Mouse (Mus musculus) lung, postnatal 0 days (tissue): ENCODE data around the gene Srarp. TPM values are rescaled to one million over a fixed set of nuclear protein-coding genes. Genes with fewer than 3 reads are reported as not detected.
A peak's percentile ranks its signal among the peaks of the same experiment; 100 is the strongest.

Experiments
- ATAC-seq: fragments of 200-750 bp; cut with Nextera tagmentation; 2 replicates; pipeline ENCODE4 v1.8.0; 2017; ENCODE audit warnings: moderate library complexity
- DNase-seq: peaks from one replicate; pipeline ENCODE4 v3.0.0-alpha.2; 2016; ENCODE audit warnings: low spot score
- H3K27ac ChIP-seq: fragments of 300-500 bp; sonication (generic); 2 replicates; pipeline ENCODE4 v1.5.1; 2014; ENCODE audit warnings: antibody characterized with exemption, mild to moderate bottlenecking, low read length, mixed read lengths
- H3K27me3 ChIP-seq: fragments of 300-500 bp; sonication (generic); replicated peaks from 2 replicates; pipeline ENCODE4 v1.6.1; 2014; ENCODE audit warnings: low read length, mixed read lengths; ENCODE audit not compliant: insufficient read depth
- H3K36me3 ChIP-seq: fragments of 300-500 bp; sonication (generic); 2 replicates; pipeline ENCODE4 v1.6.1; 2014; ENCODE audit warnings: low read length, mixed read lengths; ENCODE audit not compliant: insufficient read depth
- H3K4me1 ChIP-seq: fragments of 300-500 bp; sonication (generic); 2 replicates; pipeline ENCODE4 v1.6.1; 2014; ENCODE audit warnings: antibody characterized with exemption, low read depth, low read length, mixed read lengths; ENCODE audit not compliant: insufficient read depth
- H3K4me2 ChIP-seq: fragments of 300-500 bp; sonication (generic); replicated peaks from 2 replicates; pipeline ENCODE4 v1.6.1; 2014; ENCODE audit warnings: low read depth, mild to moderate bottlenecking, low read length, moderate library complexity, mixed read lengths
- H3K4me3 ChIP-seq: fragments of 300-500 bp; sonication (generic); 2 replicates; pipeline ENCODE4 v1.5.1; 2014; ENCODE audit warnings: low read depth, low read length
- H3K9ac ChIP-seq: fragments of 300-500 bp; sonication (generic); replicated peaks from 2 replicates; pipeline ENCODE4 v1.6.1; 2014; ENCODE audit warnings: low read depth, mild to moderate bottlenecking
- H3K9me3 ChIP-seq: fragments of 300-500 bp; sonication (generic); 2 replicates; pipeline ENCODE4 v1.6.1; 2016; ENCODE audit warnings: low read length, mixed read lengths
- CTCF ChIP-seq: IDR thresholded peaks from 2 replicates; pipeline ENCODE4 v1.5.1; 2016; ENCODE audit warnings: antibody characterized with exemption, mild to moderate bottlenecking
- EP300 ChIP-seq: IDR thresholded peaks from 2 replicates; pipeline ENCODE4 v1.6.1; 2016; ENCODE audit warnings: antibody characterized with exemption, mild to moderate bottlenecking, control low read depth
- WGBS: fragments of 180-500 bp; shearing (Covaris S2); extraction: QIAGEN DNeasy Blood & Tissue Kit; methylation state at CpG from one replicate; pipeline ENCODE4 v1.1.7; 2014; 5-methylcytosine and 5-hydroxymethylcytosine counted together
- polyA plus RNA-seq: library from polyadenylated mRNA; unstranded; fragments of >200 nt; fragmentation: Nextera tagmentation; extraction: Ambion mirVana; gene quantifications from 2 replicates; pipeline ENCODE4 v1.2.1, GENCODE M21; 2015

The Srarp gene
- not detected in 2 replicates for polyA plus RNA-seq

DNA sequence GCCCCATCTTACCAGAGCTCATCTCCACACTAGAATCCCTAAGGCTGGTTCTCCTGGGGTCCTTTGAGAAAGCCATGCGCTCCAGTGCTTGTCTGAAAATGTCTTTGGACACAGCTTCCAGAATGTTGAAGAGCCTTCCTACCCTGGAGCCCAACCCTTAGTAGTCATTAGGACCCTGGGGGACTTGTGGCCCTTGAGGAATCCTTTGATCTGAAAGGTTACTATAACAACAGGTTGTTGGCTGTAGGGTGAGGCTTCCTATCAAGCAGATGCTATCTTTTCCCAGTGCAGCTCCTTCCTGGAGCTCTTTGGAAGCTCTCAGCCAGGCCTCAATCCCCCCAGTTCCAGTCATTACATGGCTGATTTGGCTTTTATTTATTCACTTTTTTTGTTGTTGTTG is at the start of gene Srarp:
Gene Srarp, minus strand, starts transcription at position 132 of the 400 bp plus-strand sequence.
- Histone ChIP-seq H3K4me1 (no peaks in the 10 kb centered on the region), H3K27me3 (no peaks in the 10 kb centered on the region), H3K4me3 (no peak within 1 kb of the TSS), H3K4me2 (no peak within 1 kb of the TSS), H3K9ac (no peak within 1 kb of the TSS), H3K36me3 (no peaks in the 10 kb centered on the region), H3K9me3 (no peaks in the 10 kb centered on the region), H3K27ac (no peak within 1 kb of the TSS)
- DNase-seq (no peak), ATAC-seq (no peak)
- TF ChIP-seq CTCF (no peak), EP300 (no peak)
- 79% methylated on average over 1 of the region's 1 CpGs for WGBS

DNA sequence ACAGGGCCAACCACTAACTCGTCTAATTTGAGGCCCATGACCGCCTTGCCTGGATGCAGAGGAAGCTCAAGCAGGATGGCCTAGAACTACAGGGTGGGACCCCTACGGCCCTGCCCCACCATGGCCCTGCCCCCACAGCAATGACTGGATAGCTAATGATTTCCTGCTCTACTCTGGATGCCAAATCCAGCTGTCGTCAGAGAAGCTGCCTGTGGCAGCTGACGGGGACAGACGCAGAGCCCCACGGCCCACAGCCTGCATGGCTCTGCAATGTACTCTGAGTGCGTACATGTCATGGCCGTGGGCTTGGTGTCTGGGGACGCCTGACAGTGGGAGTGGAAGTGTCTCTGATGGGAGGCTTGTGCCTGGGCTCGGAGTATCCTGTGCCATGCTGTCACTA is 48.2 kb upstream of the Srarp start:
- Histone ChIP-seq H3K4me1 (no peaks in the 10 kb centered on the region), H3K9ac (no peak overlapping the region), H3K4me2 (no peak overlapping the region), H3K27ac (no peak overlapping the region), H3K36me3 (peaks cover 47% of the 10 kb centered on the region; the same call in 1 of the 2 replicates), H3K27me3 (no peaks in the 10 kb centered on the region), H3K4me3 (no peak overlapping the region), H3K9me3 (no peaks in the 10 kb centered on the region)
- DNase-seq (no peak), ATAC-seq (peak; percentile 81)
- WGBS = 49% methylated on average over 11 of the region's 11 CpGs
- no peak for TF ChIP-seq CTCF
- no peak for TF ChIP-seq EP300

DNA sequence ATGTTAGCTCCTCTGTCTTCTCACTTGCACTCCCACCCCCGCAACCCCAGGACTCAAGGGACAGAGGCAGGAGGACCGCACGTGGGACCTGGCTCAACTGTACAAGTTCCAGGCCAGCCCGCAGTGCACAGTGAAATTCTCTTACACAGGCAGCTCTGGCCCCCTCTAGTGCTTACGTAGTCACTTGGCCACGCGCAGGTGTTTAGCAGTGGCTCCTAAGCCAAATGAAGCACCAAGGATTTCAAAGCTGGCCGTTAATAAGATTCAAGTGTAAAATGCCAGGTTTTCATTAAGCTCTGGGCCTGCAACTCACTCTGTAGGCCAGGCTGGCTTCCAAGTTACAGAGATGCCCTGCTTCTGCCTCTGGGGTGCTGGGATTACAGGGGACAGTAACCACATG is 43.5 kb upstream of the Srarp start:
- Histone ChIP-seq H3K27me3 (no peaks in the 10 kb centered on the region), H3K36me3 (peaks cover 67% of the 10 kb centered on the region), H3K27ac (no peak overlapping the region), H3K4me1 (no peaks in the 10 kb centered on the region), H3K9ac (no peak overlapping the region), H3K9me3 (no peaks in the 10 kb centered on the region), H3K4me3 (no peak overlapping the region), H3K4me2 (no peak overlapping the region)
- WGBS = 93% methylated on average over 8 of the region's 8 CpGs
- DNase-seq (no peak), ATAC-seq (no peak)
- TF ChIP-seq EP300 = no peak
- TF ChIP-seq CTCF = no peak

GRCm38 (mm10) chr4:141478794-141479193 is 42.9 kb upstream of the Srarp start:
- H3K4me1 ChIP-seq = no peaks in the 10 kb centered on the region
- no peaks in the 10 kb centered on the region for H3K27me3 ChIP-seq
- WGBS = 95% methylated on average over 32 of the region's 32 CpGs
- no peak for TF ChIP-seq CTCF
- no peaks in the 10 kb centered on the region for H3K9me3 ChIP-seq
- DNase-seq (no peak), ATAC-seq (no peak)
- no peak overlapping the region for H3K9ac ChIP-seq
- no peak overlapping the region for H3K4me3 ChIP-seq
- H3K4me2 ChIP-seq = no peak overlapping the region
- H3K36me3 ChIP-seq = peaks cover 68% of the 10 kb centered on the region
- H3K27ac ChIP-seq = no peak overlapping the region

- Histone ChIP-seq H3K4me2 (no peak overlapping the region), H3K9ac (no peak overlapping the region), H3K4me1 (no peaks in the 10 kb centered on the region), H3K27me3 (no peaks in the 10 kb centered on the region), H3K36me3 (peaks cover 63% of the 10 kb centered on the region), H3K4me3 (no peak overlapping the region), H3K27ac (peak overlapping the region; percentile 45), H3K9me3 (no peaks in the 10 kb centered on the region)
- ATAC-seq = no peak
- 81% methylated on average over 23 of the region's 23 CpGs for WGBS
- no peak for DNase-seq
- TF ChIP-seq CTCF (no peak), EP300 (no peak)
Measured at GRCm38 (mm10) chr4:141478225-141478624, 42.3 kb upstream of the Srarp start.

GRCm38 (mm10) chr4:141477681-141478102 is 41.8 kb upstream of the Srarp start:
- H3K4me1 ChIP-seq = no peaks in the 10 kb centered on the region
- 60% methylated on average over 16 of the region's 16 CpGs for WGBS
- H3K27ac ChIP-seq = peak overlapping the region; percentile 45; the same call in 1 of the 2 replicates
- DNase-seq (peak; percentile 81), ATAC-seq (peak; percentile 63)
- H3K4me3 ChIP-seq = no peak overlapping the region
- TF ChIP-seq EP300 (no peak), CTCF (no peak)
- H3K27me3 ChIP-seq = no peaks in the 10 kb centered on the region
- no peak overlapping the region for H3K9ac ChIP-seq
- no peak overlapping the region for H3K4me2 ChIP-seq
- peaks cover 65% of the 10 kb centered on the region for H3K36me3 ChIP-seq
- no peaks in the 10 kb centered on the region for H3K9me3 ChIP-seq

DNA sequence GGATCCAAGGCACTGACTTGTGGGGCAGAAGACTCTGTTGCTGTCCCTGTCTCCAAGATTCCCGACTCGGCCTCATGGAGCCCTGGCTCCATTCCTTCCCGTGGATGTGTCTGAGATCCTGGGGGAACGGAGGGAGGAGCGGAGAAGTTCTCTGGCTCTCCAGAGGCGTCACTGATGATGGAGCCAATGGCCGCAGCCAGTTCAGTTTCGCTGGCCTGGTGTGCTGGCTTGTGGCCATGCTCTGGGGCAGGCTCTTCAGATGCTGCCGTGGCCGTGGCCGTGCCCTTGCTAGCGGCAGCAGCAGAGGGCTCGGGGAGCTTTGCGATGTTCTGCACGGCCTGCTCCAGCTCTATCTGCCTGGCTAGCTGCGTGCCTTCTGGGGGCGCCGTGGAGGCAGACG is 38.5 kb upstream of the Srarp start:
- DNase-seq (peak; percentile 17), ATAC-seq (peak; percentile 34; the same call in 1 of the 2 replicates)
- no peak overlapping the region for H3K27ac ChIP-seq
- H3K27me3 ChIP-seq = no peaks in the 10 kb centered on the region
- no peak; the same call in 1 of the 2 replicates for TF ChIP-seq CTCF
- no peak for TF ChIP-seq EP300
- no peak overlapping the region for H3K4me2 ChIP-seq
- H3K4me3 ChIP-seq = no peak overlapping the region
- WGBS = 69% methylated on average over 19 of the region's 19 CpGs
- no peaks in the 10 kb centered on the region for H3K9me3 ChIP-seq
- H3K9ac ChIP-seq = no peak overlapping the region
- H3K4me1 ChIP-seq = no peaks in the 10 kb centered on the region
- peaks cover 70% of the 10 kb centered on the region for H3K36me3 ChIP-seq
